ENCODE assay signal across 8 mouse cellular contexts in the genomic region with DNA sequence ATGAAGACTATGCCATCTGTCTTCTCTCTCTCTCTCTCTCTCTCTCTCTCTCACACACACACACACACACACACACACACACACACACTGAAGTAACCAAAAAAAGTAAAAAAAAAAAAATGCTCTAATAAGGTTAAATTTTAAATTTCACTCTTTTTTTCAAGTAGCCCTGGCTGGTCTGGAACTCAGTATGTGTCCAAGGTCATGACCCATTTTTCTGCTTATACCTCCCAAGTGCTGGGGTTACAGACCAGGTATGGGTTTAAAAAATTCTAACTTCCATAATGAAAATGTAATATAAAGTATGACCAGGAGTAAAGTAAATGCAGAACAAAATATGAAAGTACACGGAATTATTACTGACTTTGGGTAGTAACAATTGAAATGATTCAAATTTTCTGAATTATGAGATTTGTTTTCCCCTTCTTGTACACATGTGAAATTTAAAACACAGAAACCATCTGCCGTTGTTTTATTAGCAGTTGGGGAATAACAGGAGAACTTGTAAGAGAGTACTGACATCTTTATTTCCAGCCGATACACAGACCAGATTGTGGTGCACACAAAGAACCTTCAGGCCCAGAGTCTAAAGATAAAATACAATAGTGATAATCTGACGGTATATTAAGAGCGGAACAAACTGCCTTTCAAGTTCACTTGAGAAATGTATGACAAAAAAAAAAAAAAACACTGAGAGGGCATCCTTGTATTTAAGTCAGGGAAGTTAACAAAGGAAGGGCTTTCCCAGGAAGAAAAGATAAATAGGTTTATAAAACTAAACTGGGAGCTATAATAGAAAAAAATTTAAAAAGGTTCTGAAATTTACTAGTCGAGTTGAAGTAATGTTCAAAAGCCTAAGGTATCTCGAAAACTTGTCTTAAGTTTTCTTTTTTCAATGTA. TPM values are rescaled to one million over a fixed set of nuclear protein-coding genes. Genes with fewer than 3 reads are reported as not detected.
A peak's percentile ranks its signal among the peaks of the same experiment; 100 is the strongest.
DNase-seq lines count a peak whose midpoint lies in the region; ATAC-seq and TF ChIP-seq lines count a peak whose summit lies in the region.

No protein-coding gene starts in this region.

- intact Hi-C loops in heart, postnatal 36 days (cut with DNase I): loop anchor here (5.0 to 10.0 kb wide), 2 partner anchors 436 to 446 kb away; no protein-coding TSS in a partner anchor
- intact Hi-C loops in gastrocnemius, postnatal 14 days (cut with DNase I; ENCODE audit: low total_unique reads): no loop called here

- H3K9me3 ChIP-seq in heart, postnatal 0 days (replicated peaks; ENCODE audit: control insufficient read depth, low read length): no peaks in the 10 kb centered on the region
- H3K9me3 ChIP-seq in hindbrain, embryonic 12.5 days (replicated peaks): no peaks in the 10 kb centered on the region
- no peaks in the 10 kb centered on the region for H3K9me3 ChIP-seq in midbrain, embryonic 12.5 days

- 17% methylated on average over 7 of the region's 7 CpGs for WGBS in heart, postnatal 0 days
- 24% methylated on average over 7 of the region's 7 CpGs for WGBS in hindbrain, embryonic 12.5 days
- 19% methylated on average over 7 of the region's 7 CpGs for WGBS in midbrain, embryonic 12.5 days

- DNase-seq in heart, postnatal 0 days (ENCODE audit: low spot score): no peak
- DNase-seq in heart, postnatal 36 days: no peak
- no peak for DNase-seq in gastrocnemius, postnatal 14 days
- DNase-seq in spleen, postnatal 36 days (ENCODE audit: low spot score in 2 of 2): no peak
- no peak for DNase-seq in testis, postnatal 14 days (ENCODE audit: low spot score)

- H3K36me3 ChIP-seq in heart, postnatal 0 days (replicated peaks; ENCODE audit: control insufficient read depth, insufficient read depth, low read length): peaks cover under 1% of the 10 kb centered on the region; the same call in 1 of the 2 replicates
- peaks cover 6% of the 10 kb centered on the region for H3K36me3 ChIP-seq in hindbrain, embryonic 12.5 days
- peaks cover 4% of the 10 kb centered on the region for H3K36me3 ChIP-seq in midbrain, embryonic 12.5 days

- no peak for ATAC-seq in heart, postnatal 0 days (ENCODE audit: insufficient read depth, low read depth)
- no peak for ATAC-seq in hindbrain, embryonic 12.5 days (ENCODE audit: low FRiP score)
- no peak for ATAC-seq in midbrain, embryonic 12.5 days (ENCODE audit: low FRiP score, low read depth)

- no peak for TF ChIP-seq POLR2A in bone marrow macrophage, adult 2 months (IDR thresholded peaks at IDR 0.05; ENCODE audit: borderline replicate concordance, low read depth, low read length)

- TF ChIP-seq CTCF in heart, postnatal 0 days (IDR thresholded peaks at IDR 0.05; ENCODE audit: low read depth): no peak
- TF ChIP-seq CTCF in bone marrow macrophage, adult 2 months (IDR thresholded peaks at IDR 0.05; ENCODE audit: low read depth, low read length): no peak

- peak overlapping the region; percentile 66 for H3K4me2 ChIP-seq in heart, postnatal 0 days (ENCODE audit: low read depth, low read length)
- H3K4me2 ChIP-seq in hindbrain, embryonic 12.5 days (replicated peaks): peak overlapping the region; percentile 48
- peak overlapping the region; percentile 55 for H3K4me2 ChIP-seq in midbrain, embryonic 12.5 days (replicated peaks)

- H3K27ac ChIP-seq in heart, postnatal 0 days (ENCODE audit: low read depth): peak overlapping the region; percentile 100
- H3K27ac ChIP-seq in bone marrow macrophage, adult 2 months (ENCODE audit: insufficient read depth, low read depth, low read length): peak overlapping the region; percentile 96
- H3K27ac ChIP-seq in hindbrain, embryonic 12.5 days: peak overlapping the region; percentile 99
- peak overlapping the region; percentile 99 for H3K27ac ChIP-seq in midbrain, embryonic 12.5 days (replicated peaks)

- H3K4me1 ChIP-seq in heart, postnatal 0 days (ENCODE audit: control insufficient read depth, insufficient read depth): peaks cover 14% of the 10 kb centered on the region
- H3K4me1 ChIP-seq in bone marrow macrophage, adult 2 months (ENCODE audit: control insufficient read depth, insufficient read depth, low read length): peaks cover 23% of the 10 kb centered on the region
- no peaks in the 10 kb centered on the region for H3K4me1 ChIP-seq in hindbrain, embryonic 12.5 days
- H3K4me1 ChIP-seq in midbrain, embryonic 12.5 days: no peaks in the 10 kb centered on the region

- peak overlapping the region; percentile 98 for H3K9ac ChIP-seq in heart, postnatal 0 days (replicated peaks; ENCODE audit: low read depth, low read length)
- peak overlapping the region; percentile 96 for H3K9ac ChIP-seq in hindbrain, embryonic 12.5 days
- H3K9ac ChIP-seq in midbrain, embryonic 12.5 days (replicated peaks): peak overlapping the region; percentile 91

- H3K27me3 ChIP-seq in heart, postnatal 0 days (ENCODE audit: control insufficient read depth, insufficient read depth, low read length): no peaks in the 10 kb centered on the region
- no peaks in the 10 kb centered on the region for H3K27me3 ChIP-seq in hindbrain, embryonic 12.5 days
- H3K27me3 ChIP-seq in midbrain, embryonic 12.5 days: no peaks in the 10 kb centered on the region

- TF ChIP-seq EP300 in heart, postnatal 0 days (IDR thresholded peaks at IDR 0.05; ENCODE audit: low read depth): no peak

- H3K4me3 ChIP-seq in heart, postnatal 0 days (ENCODE audit: low read depth, low read length): peak overlapping the region; percentile 97
- peak overlapping the region; percentile 100 for H3K4me3 ChIP-seq in bone marrow macrophage, adult 2 months (ENCODE audit: insufficient read depth, low read length)
- H3K4me3 ChIP-seq in hindbrain, embryonic 12.5 days: peak overlapping the region; percentile 91
- peak overlapping the region; percentile 92 for H3K4me3 ChIP-seq in midbrain, embryonic 12.5 days

RNA-seq across cellular contexts. Expression of a gene that starts 2.0 kb away (rescaled TPM):
- 153 and 187 TPM in 2 replicates for total RNA-seq in heart, postnatal 0 days (2014; rRNA removed; ENCODE audit: low replicate concordance)
- polyA plus RNA-seq in heart, postnatal 0 days (2015; fragmentation: Nextera tagmentation; extraction: Ambion mirVana): 97.9 and 127 TPM in 2 replicates
- 10 to 100 TPM; 82.7 to 98.0 TPM for total RNA-seq in heart, postnatal 36 days (2021)
- polyA plus RNA-seq in bone marrow macrophage, adult 2 months (2012; ENCODE audit: insufficient read depth, insufficient read length, missing spikeins): 89.7 and 112 TPM in 2 replicates
- polyA plus RNA-seq in hindbrain, embryonic 12.5 days (2016; fragmentation: Nextera tagmentation; extraction: Ambion mirVana): 94.7 and 95.6 TPM in 2 replicates
- polyA plus RNA-seq in midbrain, embryonic 12.5 days (2016; fragmentation: Nextera tagmentation; extraction: Ambion mirVana): 88.7 and 98.5 TPM in 2 replicates
- total RNA-seq in gastrocnemius, postnatal 14 days (2021): 10 to 100 TPM; 53.1 to 61.6 TPM
